Mouse (Mus musculus) lung, postnatal 0 days (tissue): Measurements from ENCODE around the gene Gsdma3. TPM values are rescaled to one million over a fixed set of nuclear protein-coding genes. Genes with fewer than 3 reads are reported as not detected.
"Not testable (repeated sequence)": the region's sequence is repeated elsewhere in the genome, so short reads cannot be mapped to it uniquely, and the experiment has no call there.

Experiments used
- ATAC-seq: fragments of 200-750 bp; cut with Nextera tagmentation; 2 replicates; pipeline ENCODE4 v1.8.0; 2017; ENCODE audit warnings: moderate library complexity
- DNase-seq: peaks from one replicate; pipeline ENCODE4 v3.0.0-alpha.2; 2016; ENCODE audit warnings: low spot score
- H3K27ac ChIP-seq: fragments of 300-500 bp; sonication (generic); 2 replicates; pipeline ENCODE4 v1.5.1; 2014; ENCODE audit warnings: antibody characterized with exemption, mild to moderate bottlenecking, low read length, mixed read lengths
- H3K27me3 ChIP-seq: fragments of 300-500 bp; sonication (generic); replicated peaks from 2 replicates; pipeline ENCODE4 v1.6.1; 2014; ENCODE audit warnings: low read length, mixed read lengths; ENCODE audit not compliant: insufficient read depth
- H3K36me3 ChIP-seq: fragments of 300-500 bp; sonication (generic); 2 replicates; pipeline ENCODE4 v1.6.1; 2014; ENCODE audit warnings: low read length, mixed read lengths; ENCODE audit not compliant: insufficient read depth
- H3K4me1 ChIP-seq: fragments of 300-500 bp; sonication (generic); 2 replicates; pipeline ENCODE4 v1.6.1; 2014; ENCODE audit warnings: antibody characterized with exemption, low read depth, low read length, mixed read lengths; ENCODE audit not compliant: insufficient read depth
- H3K4me2 ChIP-seq: fragments of 300-500 bp; sonication (generic); replicated peaks from 2 replicates; pipeline ENCODE4 v1.6.1; 2014; ENCODE audit warnings: low read depth, mild to moderate bottlenecking, low read length, moderate library complexity, mixed read lengths
- H3K4me3 ChIP-seq: fragments of 300-500 bp; sonication (generic); 2 replicates; pipeline ENCODE4 v1.5.1; 2014; ENCODE audit warnings: low read depth, low read length
- H3K9ac ChIP-seq: fragments of 300-500 bp; sonication (generic); replicated peaks from 2 replicates; pipeline ENCODE4 v1.6.1; 2014; ENCODE audit warnings: low read depth, mild to moderate bottlenecking
- H3K9me3 ChIP-seq: fragments of 300-500 bp; sonication (generic); 2 replicates; pipeline ENCODE4 v1.6.1; 2016; ENCODE audit warnings: low read length, mixed read lengths
- CTCF ChIP-seq: IDR thresholded peaks from 2 replicates; pipeline ENCODE4 v1.5.1; 2016; ENCODE audit warnings: antibody characterized with exemption, mild to moderate bottlenecking
- EP300 ChIP-seq: IDR thresholded peaks from 2 replicates; pipeline ENCODE4 v1.6.1; 2016; ENCODE audit warnings: antibody characterized with exemption, mild to moderate bottlenecking, control low read depth
- WGBS: fragments of 180-500 bp; shearing (Covaris S2); extraction: QIAGEN DNeasy Blood & Tissue Kit; methylation state at CpG from one replicate; pipeline ENCODE4 v1.1.7; 2014; 5-methylcytosine and 5-hydroxymethylcytosine counted together
- polyA plus RNA-seq: library from polyadenylated mRNA; unstranded; fragments of >200 nt; fragmentation: Nextera tagmentation; extraction: Ambion mirVana; gene quantifications from 2 replicates; pipeline ENCODE4 v1.2.1, GENCODE M21; 2015

Gene Gsdma3
- polyA plus RNA-seq, 1 experiment from 2014 or later: not detected

GRCm38 (mm10) chr11:98602090-98602690, 24.0 kb upstream of the Gsdma3 start:
- no peak overlapping the region for H3K9ac ChIP-seq
- H3K4me2 ChIP-seq: peak overlapping the region; percentile 38
- no peak overlapping the region for H3K4me3 ChIP-seq
- H3K27ac ChIP-seq: no peak overlapping the region
- ATAC-seq: peak; percentile 62
- peak; percentile 68 for DNase-seq
- no peaks in the 10 kb centered on the region for H3K36me3 ChIP-seq
- WGBS: 4% methylated on average over 20 of the region's 20 CpGs
- H3K4me1 ChIP-seq: 0 out of 2 replicates have a peak, but pooled peaks cover 2% of the 10 kb centered on the region
- TF ChIP-seq CTCF (no peak), EP300 (no peak)
- H3K9me3 ChIP-seq: no peaks in the 10 kb centered on the region
- no peaks in the 10 kb centered on the region for H3K27me3 ChIP-seq

DNA sequence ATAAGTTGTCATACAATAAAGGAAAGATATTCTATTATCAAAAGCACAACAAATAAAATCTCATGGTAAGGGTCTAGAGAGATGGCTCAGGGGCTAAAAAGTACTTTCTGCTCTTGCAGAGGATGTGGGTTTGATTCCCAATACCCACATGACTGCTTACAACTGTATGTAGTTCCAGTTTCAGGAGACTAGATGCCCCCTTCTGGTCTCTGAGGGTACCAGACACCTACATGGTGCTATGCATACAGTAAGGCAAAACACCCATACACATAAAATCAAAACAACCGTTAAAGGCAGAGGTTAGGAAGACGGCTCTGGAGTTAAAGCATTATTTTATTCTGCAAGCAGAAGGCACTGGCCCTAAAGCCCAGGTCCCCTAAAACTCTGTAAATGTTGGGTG, 22.2 kb upstream of the Gsdma3 start:
- TF ChIP-seq EP300 (no peak), CTCF (peak; percentile 35)
- no peak overlapping the region for H3K9ac ChIP-seq
- H3K27me3 ChIP-seq: no peaks in the 10 kb centered on the region
- no peak overlapping the region for H3K27ac ChIP-seq
- no peak overlapping the region for H3K4me2 ChIP-seq
- H3K36me3 ChIP-seq: no peaks in the 10 kb centered on the region
- H3K4me1 ChIP-seq: 0 out of 2 replicates have a peak, but pooled peaks cover 2% of the 10 kb centered on the region
- DNase-seq (no peak), ATAC-seq (no peak)
- WGBS: 75% methylated on average over 2 of the region's 2 CpGs
- no peaks in the 10 kb centered on the region for H3K9me3 ChIP-seq
- H3K4me3 ChIP-seq: no peak overlapping the region

DNA sequence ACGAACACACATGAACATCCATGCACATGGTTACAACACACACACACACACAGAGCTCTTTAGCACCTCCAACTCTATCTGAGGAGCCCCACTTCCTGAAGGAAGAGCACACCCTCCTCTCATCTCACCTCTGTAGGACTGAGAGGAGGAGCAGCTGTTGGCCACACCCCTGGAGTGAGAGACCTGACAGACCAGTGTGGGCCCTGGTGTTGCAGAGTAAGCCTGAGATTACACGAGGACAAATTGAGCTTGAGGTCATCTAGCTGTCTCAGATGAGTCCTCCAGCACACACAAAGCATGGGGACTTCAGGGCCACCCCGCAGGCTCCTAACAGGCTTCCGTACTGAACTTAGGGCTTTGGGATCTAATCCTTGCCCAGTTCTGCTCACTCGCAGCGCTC, 21.2 kb upstream of the Gsdma3 start:
- not testable (repeated sequence) for H3K4me2 ChIP-seq, ATAC-seq

GRCm38 (mm10) chr11:98606763-98607162, 19.4 kb upstream of the Gsdma3 start:
- Histone ChIP-seq H3K27ac (no peak overlapping the region), H3K4me1 (0 out of 2 replicates have a peak, but pooled peaks cover 2% of the 10 kb centered on the region), H3K36me3 (no peaks in the 10 kb centered on the region), H3K9me3 (no peaks in the 10 kb centered on the region), H3K27me3 (no peaks in the 10 kb centered on the region), H3K4me2 (no peak overlapping the region), H3K9ac (no peak overlapping the region), H3K4me3 (no peak overlapping the region)
- WGBS: 3% methylated on average over 3 of the region's 3 CpGs
- TF ChIP-seq CTCF: peak; percentile 87
- no peak for TF ChIP-seq EP300
- ATAC-seq (peak; percentile 46; the same call in 1 of the 2 replicates), DNase-seq (peak; percentile 87)

More for the DNA sequence above, 21.2 kb upstream of the Gsdma3 start:
- WGBS: 56% methylated on average over 6 of the region's 6 CpGs
- H3K9ac ChIP-seq, H3K27ac ChIP-seq, DNase-seq, H3K4me1 ChIP-seq, H3K27me3 ChIP-seq, H3K4me3 ChIP-seq, H3K9me3 ChIP-seq, H3K36me3 ChIP-seq: not testable (repeated sequence)

GRCm38 (mm10) chr11:98620791-98621190, 5.4 kb upstream of the Gsdma3 start:
- ATAC-seq: no peak

GRCm38 (mm10) chr11:98623981-98624380, 2.2 kb upstream of the Gsdma3 start:
- ATAC-seq, H3K4me2 ChIP-seq, H3K9ac ChIP-seq, H3K27me3 ChIP-seq, H3K36me3 ChIP-seq, H3K27ac ChIP-seq, DNase-seq, H3K4me3 ChIP-seq, H3K9me3 ChIP-seq, H3K4me1 ChIP-seq: not testable (repeated sequence)
- 70% methylated on average over 6 of the region's 6 CpGs for WGBS

More at GRCm38 (mm10) chr11:98620791-98621190, 5.4 kb upstream of the Gsdma3 start:
- Histone ChIP-seq H3K27ac (no peak overlapping the region), H3K9ac (no peak overlapping the region), H3K4me3 (no peak overlapping the region), H3K9me3 (no peaks in the 10 kb centered on the region), H3K27me3 (no peaks in the 10 kb centered on the region), H3K4me2 (no peak overlapping the region), H3K36me3 (no peaks in the 10 kb centered on the region), H3K4me1 (no peaks in the 10 kb centered on the region)
- no peak for DNase-seq
- no peak for TF ChIP-seq CTCF
- TF ChIP-seq EP300: no peak
- 91% methylated on average over 13 of the region's 13 CpGs for WGBS

DNA sequence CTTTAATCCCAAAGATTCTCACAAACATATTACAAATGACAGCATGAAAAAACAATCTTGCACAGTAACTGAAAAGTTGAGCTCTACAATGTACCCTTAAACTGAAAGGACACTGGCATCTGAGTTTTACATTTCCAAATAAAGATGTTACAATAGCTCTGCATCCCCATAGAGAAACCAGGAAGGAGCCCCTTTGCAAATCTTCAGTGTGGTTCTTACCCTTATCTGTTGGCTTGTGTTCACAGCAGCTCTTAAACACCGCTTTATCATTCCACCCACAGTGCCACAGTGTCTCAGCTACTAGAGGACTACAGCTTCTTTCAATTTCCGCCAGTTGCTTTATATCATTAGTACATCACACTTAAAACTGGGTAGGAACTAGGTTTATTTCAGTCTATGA, 1.8 kb upstream of the Gsdma3 start:
- not testable (repeated sequence) for DNase-seq, H3K9ac ChIP-seq, H3K4me2 ChIP-seq, H3K4me1 ChIP-seq, H3K27me3 ChIP-seq, H3K27ac ChIP-seq, H3K36me3 ChIP-seq, ATAC-seq, H3K9me3 ChIP-seq, H3K4me3 ChIP-seq
- WGBS: 83% methylated on average over 2 of the region's 2 CpGs
